Mouse (Mus musculus) thymus, adult 2 months (tissue): Measurements from ENCODE around the gene Kalrn.

ENCODE experiments used
- CTCF ChIP-seq: fragments of 200-500 bp; IDR thresholded peaks from 2 replicates; pipeline ENCODE4 v1.5.1; 2012; ENCODE audit warnings: mild to moderate bottlenecking, control low read depth, low read length, moderate library complexity, borderline replicate concordance; ENCODE audit not compliant: control insufficient read depth, poor library complexity, insufficient read depth; ENCODE audit errors: extremely low read depth
- POLR2A ChIP-seq: fragments of 200-500 bp; IDR thresholded peaks from 2 replicates; pipeline ENCODE4 v1.6.1; 2012; ENCODE audit warnings: mild to moderate bottlenecking, low read length, control low read depth, moderate library complexity; ENCODE audit not compliant: control insufficient read depth, poor library complexity, insufficient read depth; ENCODE audit errors: extremely low read depth

DNA sequence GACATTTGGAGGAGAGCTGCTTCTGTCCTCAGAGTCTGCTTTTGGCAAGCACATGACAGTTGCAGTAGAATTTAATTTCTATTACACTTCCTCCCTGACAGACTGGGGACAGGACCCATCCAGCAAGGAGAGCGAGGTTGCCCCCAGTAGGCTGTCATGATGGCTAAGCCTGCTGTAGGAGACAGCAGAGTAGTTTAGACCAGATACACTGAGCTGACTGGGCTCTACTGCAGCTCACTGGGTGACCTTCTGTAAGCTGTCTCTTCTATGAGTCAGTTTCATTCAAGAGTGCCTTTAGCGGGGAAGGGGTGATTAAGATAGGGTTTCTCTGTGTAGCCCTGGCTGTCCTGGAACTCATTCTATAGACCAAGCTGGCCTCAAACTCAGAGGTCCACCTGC lies 634.2 kb downstream of the Kalrn start:
- no peak for TF ChIP-seq CTCF
- no peak for TF ChIP-seq POLR2A
